Mouse (Mus musculus) spleen, adult 18-20 months (tissue): ENCODE measurements around the gene Il3.

ENCODE experiments used
- DNase-seq, 2 experiments: peaks; one replicate each; pipeline ENCODE4 v3.0.0; 2022; ENCODE audit warnings: mixed read lengths in 2 of 2

Il3 gene

DNA sequence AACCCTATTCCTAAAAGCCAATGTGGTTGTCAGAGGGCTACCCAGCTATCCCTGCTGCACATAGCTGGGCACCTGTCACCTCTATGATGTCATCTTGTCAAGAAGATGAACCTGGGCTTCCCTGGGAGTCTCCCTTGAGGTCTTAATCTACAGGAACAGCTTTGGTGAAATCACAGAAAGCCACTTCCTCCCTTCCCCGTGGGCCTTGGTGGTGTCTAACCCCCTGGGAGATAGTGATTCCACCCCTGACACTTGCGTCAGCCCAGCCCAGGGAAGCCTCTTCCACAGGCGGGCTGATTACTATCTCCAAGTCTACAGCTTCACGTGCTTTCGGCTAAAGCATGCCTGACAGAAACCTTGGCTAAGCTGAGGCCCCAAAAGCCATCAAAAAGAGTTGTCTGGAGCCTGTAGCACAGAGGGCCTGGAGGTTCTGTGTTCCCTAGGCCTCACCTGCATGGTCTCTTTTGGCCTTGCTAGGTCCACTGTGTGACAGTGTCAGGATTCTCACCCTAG is 4.4 kb upstream of the Il3 start:
- DNase-seq = no peak

DNA sequence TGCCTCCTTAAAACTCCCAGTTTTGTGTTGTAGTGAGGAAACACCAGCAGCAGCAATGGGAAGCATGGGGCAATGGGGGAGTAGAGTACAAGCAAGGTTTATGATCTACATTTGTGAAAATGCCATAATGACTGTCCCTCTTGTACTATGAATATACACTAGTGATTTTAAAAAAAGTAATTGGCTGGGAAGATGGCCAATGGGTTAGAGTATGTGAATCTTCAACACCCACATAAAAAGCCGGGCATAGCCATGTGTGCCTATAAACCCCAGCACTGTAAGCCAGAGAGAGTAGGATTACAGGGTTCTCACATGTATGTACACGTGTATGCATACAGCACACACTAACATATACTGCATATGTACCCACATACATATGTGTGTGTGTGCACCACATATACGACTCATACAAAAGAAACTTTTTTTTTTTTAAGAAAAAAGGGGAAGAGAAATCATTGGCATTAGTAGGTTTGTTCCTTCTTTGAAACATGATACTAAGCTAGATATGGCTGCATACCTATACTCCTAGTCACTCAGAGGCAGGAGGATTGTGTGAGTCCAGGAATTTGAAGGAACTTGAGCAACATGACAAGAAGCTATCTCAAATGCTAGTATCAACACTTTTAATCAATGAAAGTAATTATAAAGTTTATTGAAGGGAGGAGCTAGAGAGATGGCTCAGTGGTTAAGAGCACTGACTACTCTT is 2.3 kb upstream of the Il3 start:
- no peak for DNase-seq

DNA sequence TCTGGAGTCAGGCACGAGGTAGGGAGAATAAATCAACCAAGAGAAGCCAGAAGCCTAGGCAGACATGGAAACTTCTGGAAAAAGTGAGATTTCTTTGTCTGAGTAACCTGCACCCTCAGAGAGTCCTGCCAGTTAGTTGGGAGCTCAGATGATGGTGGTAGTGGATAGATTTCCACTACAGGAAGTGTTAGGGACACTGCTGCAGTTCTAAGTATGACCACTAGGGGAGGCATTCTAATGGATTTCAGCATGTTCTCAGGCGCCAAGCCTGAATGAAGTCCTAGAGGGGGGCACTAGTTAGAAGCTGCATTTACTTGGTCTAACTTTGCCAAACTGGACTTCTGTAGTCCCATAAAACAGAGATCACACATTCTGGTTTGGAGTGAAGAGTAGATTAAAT is 2.5 kb downstream of the Il3 start:
- peak in 1 of 2 experiments; percentile 55 for DNase-seq

DNA sequence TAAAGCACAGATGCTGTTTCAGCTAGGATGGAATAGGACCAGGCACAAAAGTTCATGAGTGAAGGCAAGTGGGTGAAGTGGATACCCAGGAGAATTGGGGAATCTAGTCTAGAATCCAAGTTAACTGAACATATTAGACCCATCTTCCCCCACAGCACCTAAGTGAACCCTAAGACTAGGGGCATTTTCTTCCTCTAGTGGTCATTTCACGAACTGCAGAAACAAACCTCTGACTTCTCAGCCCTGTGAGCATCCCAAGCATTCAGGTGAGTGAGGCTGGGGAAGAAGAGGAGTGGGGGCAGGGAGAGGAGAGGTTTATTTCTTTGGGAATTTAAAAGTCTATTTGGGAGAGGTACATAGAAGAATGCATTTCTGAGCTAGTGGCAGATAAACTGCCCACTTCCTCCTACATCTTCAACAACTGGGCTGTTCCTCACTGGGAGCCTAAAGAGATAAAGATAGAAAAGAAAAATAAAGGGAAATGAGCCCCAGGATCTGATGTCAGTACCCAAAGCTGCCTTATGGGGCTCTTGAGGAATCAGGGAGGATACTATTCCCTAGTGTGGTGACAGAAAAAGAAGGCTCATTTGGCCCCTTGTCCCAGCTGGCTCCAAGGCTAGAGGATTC is 3.6 kb downstream of the Il3 start:
- DNase-seq = no peak

DNA sequence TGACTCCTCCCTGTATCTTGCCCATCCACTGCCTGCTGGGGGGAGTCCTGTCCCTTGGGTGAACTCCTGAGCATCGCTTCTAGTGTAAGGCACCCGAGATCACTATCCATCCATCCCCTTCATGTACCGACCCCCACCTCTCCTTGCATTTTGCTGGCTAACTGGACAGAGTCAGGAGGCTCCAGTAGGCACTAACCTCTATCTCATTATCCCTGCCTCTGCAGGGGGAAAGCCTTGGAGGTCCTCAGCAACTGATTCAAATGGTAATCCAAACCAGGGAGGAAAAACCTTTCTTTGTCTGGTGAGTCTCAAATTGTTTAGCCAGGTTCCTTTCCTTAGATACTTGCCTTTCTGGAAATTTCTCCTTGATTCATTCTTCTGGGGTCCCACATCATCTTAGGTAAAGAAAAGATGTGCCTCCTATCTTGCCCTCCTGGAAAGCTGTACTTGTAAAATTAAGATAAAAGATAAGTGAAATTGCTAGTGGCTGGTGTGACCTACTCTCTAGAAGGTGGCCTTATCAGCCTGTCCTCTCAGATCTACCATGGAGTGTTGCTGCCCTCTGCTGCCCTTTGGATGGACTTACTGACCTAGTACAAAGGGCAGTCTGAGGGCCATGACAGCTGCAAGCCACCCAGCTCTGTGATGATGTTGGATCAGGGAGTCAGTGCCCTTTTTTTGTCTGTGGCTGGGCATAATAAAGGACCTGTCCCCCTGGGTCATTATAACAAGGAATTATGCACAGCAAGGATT is 10.3 kb downstream of the Il3 start:
- DNase-seq = peak; percentile 57 to 75

DNA sequence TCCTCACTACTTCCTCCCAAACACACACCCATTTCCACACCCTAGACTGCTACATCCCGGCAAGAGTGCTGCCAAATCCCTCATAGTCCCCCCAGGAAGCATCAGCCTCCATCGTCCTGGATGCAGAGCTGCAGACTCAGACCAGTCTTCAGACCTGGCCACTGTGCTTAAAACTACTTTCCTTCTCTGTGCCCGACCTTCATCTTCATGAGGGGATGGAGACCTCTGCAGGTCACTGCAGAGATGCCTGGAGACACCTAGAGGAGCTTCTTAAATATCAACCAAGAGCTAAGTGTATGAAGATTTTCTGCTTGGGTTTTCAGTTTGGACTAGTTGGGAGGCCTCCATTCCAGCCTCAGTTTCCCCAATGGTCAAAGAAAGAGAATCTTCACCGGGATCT is 13.0 kb downstream of the Il3 start:
- DNase-seq = no peak

DNA sequence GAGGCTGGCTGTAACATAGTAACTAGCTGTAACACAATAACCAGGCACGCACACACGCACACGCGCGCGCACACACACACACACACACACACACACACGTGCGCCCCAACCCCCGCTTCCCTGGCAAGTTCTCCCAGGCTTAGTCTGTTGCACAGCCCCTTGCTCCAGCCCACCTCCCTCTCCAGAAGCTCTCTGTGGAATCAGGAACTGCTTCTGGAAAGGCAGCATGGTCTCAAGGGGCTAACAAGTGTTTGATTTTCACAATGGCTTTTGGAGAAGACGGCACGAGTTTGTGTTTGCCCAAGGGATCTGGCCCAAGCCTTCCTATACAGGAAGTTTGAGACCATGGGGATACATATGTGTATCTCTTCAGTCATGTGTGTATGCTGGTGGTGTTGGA is 16.5 kb downstream of the Il3 start:
- no peak for DNase-seq

DNA sequence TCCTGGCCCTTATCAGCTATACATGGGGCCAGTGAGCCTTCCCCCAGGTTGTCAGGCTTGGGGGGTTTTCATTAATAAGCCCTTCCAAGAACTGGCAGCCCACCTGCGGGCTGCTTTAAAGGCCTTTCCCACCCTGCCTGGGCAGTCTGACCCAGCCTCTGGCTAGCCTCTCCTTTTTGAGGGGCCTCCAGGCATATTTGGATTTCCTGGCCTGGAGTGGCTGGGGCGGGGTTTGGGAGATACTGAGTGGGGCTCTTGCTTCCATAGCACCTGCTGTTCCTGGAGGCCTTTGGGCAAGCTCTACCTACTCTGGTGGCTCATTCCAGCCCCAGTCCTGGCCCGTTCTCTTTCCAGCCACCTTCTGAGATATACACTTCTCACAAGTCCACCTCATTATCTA is 17.3 kb downstream of the Il3 start:
- DNase-seq = no peak

DNA sequence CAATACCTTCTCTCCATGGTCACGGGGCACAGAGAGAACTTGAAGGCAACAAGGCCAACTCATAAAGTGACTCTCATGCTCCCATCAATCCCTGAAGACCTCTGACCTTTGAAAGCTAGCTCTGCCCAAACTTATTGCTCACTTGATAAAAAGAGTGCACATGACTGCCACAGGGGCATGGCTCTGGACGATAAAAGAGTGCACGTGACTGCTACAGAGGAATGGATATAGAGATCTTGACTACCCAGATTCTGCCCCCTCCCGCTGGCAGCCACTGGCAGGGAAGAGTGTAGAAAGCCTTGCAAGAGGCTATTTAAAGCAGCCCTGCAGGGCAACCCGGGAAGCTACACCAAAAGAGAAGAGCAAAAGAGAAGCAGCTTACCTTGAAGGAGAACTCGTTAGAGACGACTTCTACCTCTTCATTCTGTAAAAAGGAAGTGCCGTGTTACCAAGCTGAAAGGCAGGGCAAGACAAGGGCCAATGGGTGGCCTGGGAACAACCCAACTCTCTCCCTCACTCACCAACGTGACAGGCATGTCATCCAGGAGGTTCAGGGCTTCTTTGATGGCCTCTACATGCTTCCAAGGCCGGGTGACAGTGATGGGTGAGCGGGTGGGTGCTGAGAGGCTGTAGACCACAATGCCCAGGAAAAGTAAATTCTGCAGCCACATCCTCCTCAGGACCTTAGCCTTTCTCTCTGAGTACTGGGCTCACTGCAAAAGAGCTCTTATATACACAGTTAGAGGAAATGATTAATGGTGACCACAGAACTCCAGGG is 17.9 kb downstream of the Il3 start, which contains the start of gene Csf2:
Csf2 (minus strand) TSS at position 728 of the 778 bp plus-strand sequence.
- no peak for DNase-seq

DNA sequence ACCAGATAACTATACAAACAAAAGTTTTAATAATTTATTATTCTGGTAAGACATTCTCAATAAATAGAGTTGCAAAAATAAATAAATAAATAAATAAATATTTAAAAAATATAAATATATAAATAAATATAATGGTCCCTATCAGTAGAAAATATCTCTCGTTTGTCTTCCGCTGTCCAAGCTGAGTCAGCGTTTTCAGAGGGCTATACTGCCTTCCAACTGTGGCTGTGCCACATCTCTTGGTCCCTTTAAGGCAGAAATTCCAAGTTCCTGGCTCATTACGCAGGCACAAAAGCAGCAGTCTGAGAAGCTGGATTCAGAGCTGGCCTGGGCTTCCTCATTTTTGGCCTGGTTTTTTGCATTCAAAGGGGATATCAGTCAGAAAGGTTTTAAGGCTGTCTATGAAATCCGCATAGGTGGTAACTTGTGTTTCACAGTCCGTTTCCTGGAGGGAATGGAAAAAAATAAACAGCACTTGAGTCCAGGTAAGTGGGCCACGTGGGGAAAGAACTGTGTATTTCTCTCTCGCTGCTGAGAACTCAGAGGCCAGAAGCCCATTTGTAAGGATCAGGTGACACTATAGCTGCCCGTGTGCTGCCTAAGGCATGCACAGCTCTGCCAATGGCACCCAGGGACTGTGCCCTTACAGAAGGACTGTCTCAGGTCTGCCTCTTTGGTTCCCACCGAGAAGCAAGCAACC is 19.7 kb downstream of the Il3 start:
- no peak for DNase-seq

DNA sequence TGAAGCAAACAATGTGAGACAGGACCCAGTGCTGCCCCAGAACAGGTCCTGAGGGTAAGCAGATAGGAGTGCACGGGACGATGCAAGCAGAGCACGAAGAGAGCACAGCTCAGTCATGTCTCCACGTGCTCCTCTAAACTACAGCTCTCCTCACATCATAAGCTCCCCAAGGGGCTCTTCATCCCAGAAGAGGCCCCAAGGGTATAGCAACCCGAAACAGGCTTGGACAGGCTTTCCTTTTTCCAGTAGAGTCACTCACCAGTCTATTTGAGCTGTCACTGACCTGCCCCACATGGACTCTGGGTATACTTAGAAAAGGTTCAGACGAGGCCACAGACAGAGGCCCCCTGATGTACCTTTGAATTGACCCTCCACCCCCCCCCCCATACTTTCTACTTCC is 22.6 kb downstream of the Il3 start:
- DNase-seq = no peak

DNA sequence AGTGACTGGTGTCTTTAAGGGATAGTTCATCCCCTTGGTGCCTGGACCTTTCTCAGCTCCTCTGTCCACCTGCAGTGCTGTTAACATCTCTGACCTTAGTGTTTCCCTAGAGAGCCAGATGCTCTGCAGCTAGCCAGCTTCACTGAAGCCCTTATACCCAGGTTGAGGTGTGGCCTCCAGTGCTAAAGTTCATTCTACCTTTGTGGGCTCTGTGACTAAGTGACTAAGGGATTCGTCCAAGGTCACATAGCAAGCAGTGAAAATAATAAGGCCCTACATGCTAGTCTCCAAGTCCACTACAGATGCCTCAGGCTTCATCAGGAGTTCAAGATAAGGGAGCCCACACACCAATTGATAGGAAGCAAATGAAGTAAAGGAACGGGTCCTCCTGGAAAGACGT is 24.6 kb downstream of the Il3 start:
- no peak for DNase-seq

DNA sequence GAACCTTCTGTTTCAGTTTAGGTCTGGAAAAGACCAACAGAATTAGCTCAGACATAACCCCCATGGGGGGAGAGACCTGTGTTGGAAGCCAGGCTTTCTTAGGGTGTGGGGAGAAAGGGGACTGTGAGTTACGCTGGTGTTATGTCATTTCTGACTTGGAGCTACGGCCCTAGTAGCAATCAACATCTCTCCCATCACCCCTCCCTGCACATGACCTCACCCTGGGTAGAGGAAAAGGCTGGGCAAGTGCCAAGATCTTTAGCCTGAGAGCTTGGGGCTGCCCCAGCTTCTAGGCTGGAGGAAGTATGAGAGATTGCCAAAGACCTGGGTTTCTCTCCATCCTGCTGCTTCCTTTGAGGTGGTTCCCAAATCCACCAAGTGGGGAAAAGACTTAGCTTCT is 30.1 kb downstream of the Il3 start:
- DNase-seq = no peak

DNA sequence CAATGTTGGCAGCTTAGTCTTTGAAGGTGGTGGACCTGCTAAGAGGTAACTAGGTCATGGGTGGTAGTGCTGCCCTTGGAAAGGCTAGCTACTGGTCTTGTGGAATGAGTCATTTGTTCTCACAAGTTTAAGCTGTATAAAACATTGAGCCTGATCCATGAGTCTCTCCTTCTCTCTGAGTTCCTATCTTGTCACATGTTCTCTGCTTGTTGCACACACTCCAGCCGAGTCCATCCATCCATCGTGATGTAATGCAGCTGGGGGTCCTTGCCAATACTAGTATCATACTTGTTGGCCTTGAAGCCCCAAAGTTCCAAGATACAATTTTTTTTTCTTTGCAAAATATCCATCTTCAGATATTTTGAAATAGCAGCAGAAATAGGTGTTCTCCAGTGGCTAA is 39.6 kb downstream of the Il3 start:
- no peak for DNase-seq

DNA sequence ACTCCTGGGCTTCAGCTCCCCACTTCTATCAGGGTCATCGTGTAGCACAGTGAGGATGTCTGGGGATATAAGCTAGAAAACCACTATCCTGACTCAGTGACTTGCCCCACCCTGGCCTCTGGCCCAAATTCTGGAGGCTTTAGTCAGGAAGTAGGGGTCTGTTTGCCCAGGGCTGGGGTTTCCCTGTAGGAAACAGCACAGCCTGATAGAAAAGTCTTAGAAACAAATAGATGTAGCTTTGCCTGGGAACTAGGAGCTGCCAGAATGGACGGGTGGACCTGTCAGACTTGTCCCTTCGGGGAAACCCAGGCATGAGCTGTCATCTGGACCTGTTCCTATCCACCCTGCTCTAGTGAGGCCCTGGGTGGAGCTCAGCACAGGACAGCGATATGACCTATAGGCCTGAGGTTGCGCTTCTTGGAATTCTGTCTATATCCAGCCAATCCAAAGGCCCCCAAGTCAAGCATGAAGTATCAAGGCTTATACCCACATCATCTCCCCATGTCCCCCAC is 42.5 kb downstream of the Il3 start:
- DNase-seq = no peak

DNA sequence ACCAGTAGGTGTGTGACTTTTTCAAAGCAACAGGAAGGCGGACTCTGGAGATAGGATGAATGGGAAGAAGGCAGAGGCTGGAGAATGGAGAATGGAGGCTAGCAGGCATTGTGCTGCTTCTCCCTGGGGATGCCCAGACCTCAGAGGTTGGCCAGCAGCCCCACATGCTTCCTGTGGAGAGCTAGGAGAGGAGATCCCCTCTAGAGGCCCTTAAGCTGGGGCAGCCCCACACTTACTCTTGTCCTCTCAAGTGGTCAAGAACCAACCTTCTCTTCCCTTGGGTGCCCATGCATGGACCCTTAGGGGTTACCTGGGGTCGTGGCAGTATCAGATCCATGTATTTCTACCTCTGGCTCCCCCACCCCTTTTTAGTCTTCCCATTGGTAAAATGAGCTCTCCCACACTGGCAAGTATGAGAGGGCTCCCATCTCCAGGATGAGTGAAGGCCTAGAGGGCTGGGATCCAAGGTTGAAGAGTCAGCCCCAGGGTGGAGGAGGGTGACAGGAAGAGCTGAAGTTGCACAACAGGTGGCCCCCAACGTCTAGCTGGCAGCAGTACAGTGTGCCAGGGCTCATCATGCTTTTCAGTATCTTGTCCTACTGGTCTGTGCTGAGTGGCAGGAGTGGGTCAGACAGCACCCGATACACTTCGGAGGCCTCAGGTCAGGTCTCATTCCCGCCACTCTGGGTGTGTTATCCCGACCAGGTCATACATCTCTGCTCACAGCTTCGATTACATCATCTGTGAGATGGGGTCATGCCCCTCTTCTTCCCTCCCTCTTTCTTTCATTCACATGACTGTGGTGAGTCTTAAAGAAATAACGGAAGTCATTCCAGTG is 43.2 kb downstream of the Il3 start:
- no peak for DNase-seq

DNA sequence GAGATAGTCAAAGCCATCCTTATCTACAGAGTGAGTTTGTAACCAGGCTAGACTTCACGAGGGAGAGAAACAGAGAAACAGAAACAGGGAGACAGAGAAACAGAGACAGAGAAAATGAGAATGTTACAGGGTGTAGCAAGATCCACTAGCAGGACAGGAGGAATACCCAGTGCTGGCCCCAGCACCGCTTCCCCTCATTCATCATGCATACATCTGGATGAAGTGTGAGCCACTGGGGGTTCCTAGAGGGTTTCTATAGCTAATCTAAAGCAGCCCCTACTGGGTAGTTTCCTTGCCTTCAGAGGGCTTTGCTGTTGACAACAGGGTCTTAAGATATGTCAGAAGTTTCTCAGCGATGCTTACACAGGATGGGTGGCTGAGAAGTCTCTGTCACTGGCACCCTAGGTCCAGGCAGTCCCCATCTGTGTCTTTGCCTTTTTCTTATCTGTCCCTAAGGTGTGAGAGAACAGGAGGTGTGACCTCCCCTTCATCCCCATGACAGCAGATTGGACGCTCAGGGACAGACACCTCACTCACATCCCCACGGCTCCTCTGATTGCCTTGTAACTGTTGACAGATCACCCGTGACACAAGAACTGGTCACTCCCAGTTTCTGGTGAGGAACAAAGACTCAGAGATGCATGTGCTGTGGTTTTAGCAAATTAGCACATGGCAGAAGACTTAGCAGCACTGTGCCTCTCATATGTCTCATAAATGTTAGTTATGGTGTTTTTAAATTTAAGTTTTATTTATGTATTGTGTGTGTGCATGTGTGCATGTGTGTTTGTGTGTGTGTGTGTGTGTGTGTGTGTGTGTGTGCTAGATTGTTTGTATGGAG is 47.0 kb downstream of the Il3 start:
- DNase-seq = no peak

DNA sequence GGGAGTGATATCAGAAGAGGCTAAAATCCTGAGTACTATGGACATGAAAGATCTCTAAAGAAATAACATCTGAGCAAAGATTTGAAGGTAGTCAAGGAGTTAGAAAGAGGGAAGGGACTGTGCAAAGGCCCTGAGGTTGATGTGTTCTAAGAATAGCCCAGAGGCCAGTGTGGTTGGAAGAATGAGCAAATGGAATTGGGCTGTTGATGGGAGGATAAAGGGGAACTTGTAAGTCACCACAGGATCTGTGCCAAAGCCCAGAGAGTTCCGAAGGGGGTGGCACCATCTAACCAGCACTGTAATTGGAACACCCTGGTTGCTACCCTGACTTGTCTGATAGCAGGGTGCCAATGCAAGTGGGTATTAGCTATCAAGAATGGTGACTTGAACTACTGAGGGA is 47.9 kb downstream of the Il3 start:
- no peak for DNase-seq

DNA sequence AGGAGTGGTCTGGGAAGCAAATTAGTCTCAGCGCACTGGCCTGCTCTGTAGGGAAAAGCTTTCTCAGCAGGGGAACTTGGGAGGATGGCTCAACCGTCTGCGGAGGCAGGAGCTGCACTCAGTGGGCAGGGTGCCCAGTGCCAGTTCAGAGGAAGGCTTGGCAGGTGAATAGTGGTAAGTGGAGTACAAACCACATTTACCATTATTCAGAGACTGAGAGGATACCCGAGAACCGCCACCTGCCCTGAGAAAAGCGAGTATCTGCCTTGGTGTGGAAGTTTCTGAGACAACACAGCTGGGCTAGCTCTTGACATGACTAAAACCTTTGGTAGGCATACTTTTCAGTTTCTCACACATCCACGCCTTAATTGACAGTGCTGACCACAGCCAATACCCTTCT is 49.7 kb downstream of the Il3 start:
- DNase-seq = no peak

DNA sequence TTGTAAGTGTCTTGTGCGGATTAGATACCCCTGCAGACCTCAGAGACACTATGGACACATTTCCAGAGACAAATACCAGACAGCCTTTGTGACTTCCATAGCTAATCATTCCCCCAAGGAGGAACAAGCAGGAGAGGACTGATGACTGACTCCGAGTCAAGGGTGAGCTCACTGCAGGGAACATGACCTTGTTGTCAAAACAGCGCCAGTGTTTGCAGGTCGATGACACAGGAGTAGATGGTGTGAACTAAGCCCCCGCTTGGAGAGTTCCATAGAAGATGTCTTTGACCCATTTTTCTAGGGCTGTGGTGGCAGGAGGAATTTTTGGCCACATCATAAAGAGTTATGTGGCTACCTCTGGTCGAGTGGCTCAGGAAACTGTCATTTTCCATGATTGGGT is 51.0 kb downstream of the Il3 start:
- no peak for DNase-seq
